Mouse (Mus musculus): ENCODE data around the gene Hoxb13. TPM values are rescaled to one million over a fixed set of nuclear protein-coding genes. Genes with fewer than 3 reads are reported as not detected.

Hoxb13 gene
- total and polyA plus RNA-seq, 3 experiments = 13.8 to 16.7 TPM; not detected in 1

- H3K36me3 ChIP-seq (ENCODE audit: control insufficient read depth in 1 of 2, insufficient read depth in 2 of 2, low read length in 2 of 2) = no peaks in the 10 kb centered on the region
- H3K79me2 ChIP-seq (ENCODE audit: control insufficient read depth, insufficient read depth, low read length, poor library complexity) = no peaks in the 10 kb centered on the region
- TF ChIP-seq E2F4 (IDR thresholded peaks at IDR 0.05; ENCODE audit: borderline replicate concordance, low read depth, low read length) (no peak), MXI1 (IDR thresholded peaks at IDR 0.05; ENCODE audit: low read depth, low read length) (no peak), ZC3H11A (IDR thresholded peaks at IDR 0.05; ENCODE audit: low read depth, low read length) (no peak), CHD1 (IDR thresholded peaks at IDR 0.05; ENCODE audit: low read depth, low read length) (no peak), ZKSCAN1 (IDR thresholded peaks at IDR 0.05; ENCODE audit: low read depth, low read length) (no peak), RCOR1 (IDR thresholded peaks at IDR 0.05; ENCODE audit: low read depth, low read length) (no peak), UBTF (IDR thresholded peaks at IDR 0.05; ENCODE audit: borderline replicate concordance, insufficient read depth, low read depth, low read length) (no peak), POLR2AphosphoS5 (IDR thresholded peaks at IDR 0.05; ENCODE audit: borderline replicate concordance, low read depth, low read length) (no peak), JUND (IDR thresholded peaks at IDR 0.05; ENCODE audit: low read depth, low read length) (no peak), CTCF (IDR thresholded peaks at IDR 0.05 in 2 of 3, conservative IDR thresholded peaks at IDR 0.05 in 1 of 3; ENCODE audit: control insufficient read depth in 1 of 3, insufficient read depth in 1 of 3, low read depth in 2 of 3, low read length in 3 of 3, poor library complexity in 1 of 3, severe bottlenecking in 1 of 3) (no peak), ZNF384 (IDR thresholded peaks at IDR 0.05; ENCODE audit: low read depth, low read length) (no peak), KAT2A (conservative IDR thresholded peaks at IDR 0.05; ENCODE audit: low read depth, low read length) (no peak), SMC3 (IDR thresholded peaks at IDR 0.05; ENCODE audit: low read depth, low read length) (no peak), ETS1 (IDR thresholded peaks at IDR 0.05; ENCODE audit: low read depth, low read length) (no peak), TCF12 (IDR thresholded peaks at IDR 0.05; ENCODE audit: low read depth, low read length) (no peak), MAX (IDR thresholded peaks at IDR 0.05; ENCODE audit: low read length) (no peak), USF2 (IDR thresholded peaks at IDR 0.05; ENCODE audit: borderline replicate concordance in 1 of 2, insufficient read depth in 1 of 2, low read depth in 1 of 2, low read length in 2 of 2) (no peak), HCFC1 (IDR thresholded peaks at IDR 0.05; ENCODE audit: low read depth, low read length) (no peak), EP300 (IDR thresholded peaks at IDR 0.05; ENCODE audit: low read depth in 1 of 2, low read length in 2 of 2) (no peak), TAL1 (IDR thresholded peaks at IDR 0.05; ENCODE audit: low read length) (no peak)
- H3K9me3 ChIP-seq (replicated peaks; ENCODE audit: insufficient read depth, low read length) = no peaks in the 10 kb centered on the region
- no peak for DNase-seq (ENCODE audit: low read depth, low spot score)
- H3K27me3 ChIP-seq (ENCODE audit: control insufficient read depth in 1 of 2, insufficient read depth in 2 of 2, low read length in 2 of 2) = peaks cover 17 to 30% of the 10 kb centered on the region in 2 experiments
- H3K4me1 ChIP-seq (ENCODE audit: control insufficient read depth in 1 of 2, insufficient read depth in 2 of 2, low read length in 2 of 2) = no peaks in the 10 kb centered on the region
- H3K9ac ChIP-seq (ENCODE audit: control insufficient read depth, low read depth, low read length, poor library complexity, severe bottlenecking) = no peak overlapping the region
- no peak overlapping the region for H3K4me3 ChIP-seq (ENCODE audit: control insufficient read depth in 1 of 2, insufficient read depth in 1 of 2, low read depth in 2 of 2, low read length in 2 of 2)
- no peak overlapping the region for H3K27ac ChIP-seq (ENCODE audit: control insufficient read depth, low read depth, low read length)
Observed at GRCm38 (mm10) chr11:96172511-96173287, 21.4 kb upstream of the Hoxb13 start.

Measured in MEL (cell line).